Mouse (Mus musculus) kidney, adult 8-10 months (tissue): Measurements from ENCODE around the gene Gabrb3.

Experiments
- DNase-seq, 2 experiments: peaks; one replicate each; pipeline ENCODE4 v3.0.0; 2022

Gene Gabrb3

DNA sequence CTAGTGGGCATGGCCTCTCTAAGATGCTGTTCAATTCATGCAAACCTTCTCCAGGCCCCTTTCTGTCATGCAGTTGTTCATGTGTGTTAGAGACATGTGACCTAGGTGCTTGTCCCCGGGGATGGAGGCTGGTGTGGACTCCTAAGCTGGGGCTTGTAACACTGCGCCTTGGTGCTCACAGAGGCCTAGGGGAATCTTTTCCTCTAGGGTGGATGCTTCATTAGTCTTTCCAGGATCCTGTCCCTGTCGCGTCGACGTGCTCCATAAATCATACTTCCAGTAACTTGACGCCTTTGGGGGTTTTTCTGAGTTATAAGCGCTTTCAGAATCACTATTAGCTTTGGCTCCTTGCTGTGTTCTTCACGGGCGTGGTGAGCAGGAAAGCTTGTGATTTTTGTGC is 113.2 kb downstream of the Gabrb3 start:
- no peak for DNase-seq

DNA sequence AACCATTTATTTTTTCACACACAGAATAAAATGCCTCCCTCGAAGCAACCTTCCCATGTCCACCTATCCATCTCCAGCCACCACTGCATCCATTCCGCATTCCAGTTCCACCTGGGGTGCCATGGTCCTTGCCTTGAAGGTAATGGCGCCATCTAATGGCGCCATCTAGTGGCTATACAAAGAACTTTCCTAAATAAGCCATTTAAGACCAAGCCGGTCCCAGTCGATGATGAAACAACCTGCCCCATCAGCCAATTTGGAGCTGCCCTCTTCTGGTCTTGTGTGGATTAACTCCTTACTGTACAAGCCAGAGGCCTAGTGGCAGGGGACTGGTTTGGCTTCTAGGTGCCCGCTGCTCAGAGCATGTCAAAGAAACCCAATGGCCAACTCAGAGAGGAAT is 119.1 kb downstream of the Gabrb3 start:
- peak in 1 of 2 experiments; percentile 4 for DNase-seq

DNA sequence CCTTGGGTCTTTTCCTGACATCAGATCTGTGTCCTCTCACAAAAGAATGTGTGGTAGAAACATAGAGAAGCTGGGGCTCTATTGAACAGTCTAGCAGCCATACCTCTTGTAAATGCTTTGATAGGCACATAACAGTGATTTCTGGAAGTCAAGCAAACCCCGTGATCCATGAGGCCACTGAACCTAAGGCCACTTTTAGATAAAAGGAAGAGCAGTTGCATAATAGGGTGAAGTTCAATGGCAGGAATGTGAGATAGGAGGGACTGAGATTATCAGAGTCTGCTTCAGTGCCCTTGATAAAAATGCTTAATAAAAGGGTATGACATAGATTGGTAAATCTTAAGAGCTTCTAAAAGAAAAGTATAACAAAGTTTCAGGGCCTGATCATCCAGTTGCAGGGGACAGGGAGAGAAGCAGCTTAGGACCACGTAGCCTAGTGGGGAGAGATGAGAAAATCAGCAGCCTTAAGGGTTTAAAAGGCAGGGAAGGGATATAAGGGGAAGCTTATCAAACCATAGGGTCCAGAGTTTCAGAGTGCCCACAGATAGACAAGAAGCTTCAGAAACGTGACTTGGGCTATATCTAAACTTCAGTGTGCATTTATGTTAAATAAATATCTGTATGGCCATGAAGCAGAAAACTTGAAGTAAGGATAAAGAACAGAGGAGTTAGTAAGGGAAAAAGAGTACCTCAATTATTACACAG is 141.4 kb downstream of the Gabrb3 start:
- no peak for DNase-seq

DNA sequence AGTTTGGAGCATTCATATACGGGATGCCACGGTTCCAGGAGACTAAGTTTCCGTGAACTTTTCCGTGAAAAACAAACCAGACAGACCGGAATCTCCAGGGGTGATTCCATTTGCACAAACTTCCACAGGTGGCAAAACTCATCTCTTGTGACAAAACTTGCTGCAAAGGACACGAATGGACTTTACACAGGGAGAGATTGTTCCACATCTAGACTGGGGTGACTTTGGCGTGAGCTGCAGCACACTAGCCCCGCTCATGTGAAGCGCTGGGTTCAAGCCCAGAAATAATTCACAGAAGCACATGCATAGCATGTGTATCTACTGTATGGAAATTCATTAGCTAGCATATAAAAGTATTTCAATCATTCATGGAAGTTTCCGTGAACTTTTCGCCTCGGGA is 144.9 kb downstream of the Gabrb3 start:
- DNase-seq, result no peak

DNA sequence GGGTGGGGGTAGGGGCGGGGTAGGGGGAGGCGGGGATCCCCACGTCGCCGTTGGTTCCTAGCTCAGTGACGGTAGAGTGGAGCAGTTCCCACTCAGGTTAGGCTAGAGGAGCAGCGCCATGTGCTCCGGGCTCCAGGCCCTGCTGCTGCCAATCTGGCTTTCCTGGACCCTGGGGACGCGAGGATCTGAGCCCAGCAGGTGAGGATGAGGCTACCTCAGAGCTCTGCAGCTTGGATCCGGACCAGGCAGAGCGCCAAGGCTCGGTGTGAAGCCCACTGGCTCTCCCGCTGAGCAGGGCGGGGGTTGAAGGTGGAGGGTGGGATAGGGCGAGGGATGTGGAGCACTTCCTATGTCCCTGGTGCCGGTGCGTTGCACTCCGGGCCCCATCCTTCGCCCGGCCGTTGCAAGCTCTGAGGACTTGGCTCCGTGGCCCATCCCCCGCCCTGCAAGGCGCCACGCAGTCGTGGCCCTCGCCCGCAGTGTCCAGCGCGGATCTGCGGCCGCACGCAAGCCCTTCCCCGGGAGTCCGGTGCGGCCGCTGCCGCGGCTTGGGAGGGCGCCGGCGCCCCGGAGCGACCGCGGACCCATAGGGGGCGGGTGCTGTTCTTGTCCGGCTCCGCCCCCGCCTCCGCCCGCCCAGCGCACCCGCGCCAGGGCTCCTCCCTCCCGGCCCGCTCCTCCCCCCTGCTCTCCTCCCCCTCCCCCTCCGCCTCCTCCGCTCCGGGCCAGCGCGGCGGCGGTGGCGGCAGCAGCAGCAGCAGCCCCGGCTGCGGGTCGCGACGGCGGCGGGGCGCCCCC is 171.2 kb downstream of the Gabrb3 start:
- peak in 1 of 2 experiments; percentile 58 for DNase-seq

DNA sequence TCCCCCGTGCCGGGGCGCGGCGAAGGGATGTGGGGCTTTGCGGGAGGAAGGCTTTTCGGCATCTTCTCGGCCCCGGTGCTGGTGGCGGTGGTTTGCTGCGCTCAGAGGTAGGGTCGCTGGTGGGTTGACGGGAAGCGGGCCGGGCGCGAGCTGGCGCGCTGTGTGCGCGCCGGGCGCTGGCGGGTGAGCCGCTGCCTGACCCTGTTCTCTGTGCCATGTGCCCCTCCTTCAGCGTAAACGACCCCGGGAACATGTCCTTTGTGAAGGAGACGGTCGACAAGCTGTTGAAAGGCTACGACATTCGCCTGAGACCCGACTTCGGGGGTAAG is 171.7 kb downstream of the Gabrb3 start:
- no peak for DNase-seq

DNA sequence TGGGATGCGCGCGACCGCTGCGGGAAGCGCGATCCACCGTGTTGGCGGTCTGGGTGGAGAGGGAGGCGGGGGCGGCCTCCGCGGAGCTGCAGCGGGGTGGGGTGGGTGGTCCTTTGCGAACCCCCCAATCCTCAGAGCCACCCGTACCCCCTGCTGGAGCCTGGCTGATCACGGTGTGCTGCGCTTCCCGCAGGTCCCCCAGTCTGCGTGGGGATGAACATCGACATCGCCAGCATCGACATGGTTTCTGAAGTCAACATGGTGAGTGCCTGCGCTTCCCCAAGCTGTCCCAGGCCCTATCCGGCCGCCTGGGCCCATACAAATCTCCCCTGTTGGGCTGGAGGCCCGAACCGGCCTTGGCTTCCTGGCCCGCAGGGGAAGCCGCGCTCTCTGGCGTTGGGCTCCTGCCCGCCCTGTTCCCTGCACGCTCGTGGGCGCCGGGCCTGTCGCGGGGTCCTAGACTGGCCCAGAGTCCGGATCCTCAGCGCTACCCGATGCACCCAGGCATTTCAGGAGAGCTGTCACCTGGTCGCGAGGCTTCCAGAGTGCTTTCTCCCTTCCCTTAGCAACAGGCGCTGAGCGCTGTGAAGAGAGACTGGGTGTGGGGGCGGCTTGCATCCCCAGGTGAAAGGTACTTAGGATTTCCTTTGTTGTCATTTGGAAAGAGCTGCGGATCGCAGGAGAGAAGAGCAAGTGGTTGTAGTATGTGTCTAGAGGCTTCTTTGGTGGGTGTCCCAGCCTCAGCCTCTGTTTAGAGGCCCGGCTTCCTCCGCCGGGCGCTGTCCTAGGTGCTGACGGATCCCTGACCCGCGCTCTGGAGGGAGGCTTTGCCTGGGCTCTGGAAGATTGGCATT is 172.3 kb downstream of the Gabrb3 start:
- DNase-seq, result peak in 1 of 2 experiments; percentile 56

DNA sequence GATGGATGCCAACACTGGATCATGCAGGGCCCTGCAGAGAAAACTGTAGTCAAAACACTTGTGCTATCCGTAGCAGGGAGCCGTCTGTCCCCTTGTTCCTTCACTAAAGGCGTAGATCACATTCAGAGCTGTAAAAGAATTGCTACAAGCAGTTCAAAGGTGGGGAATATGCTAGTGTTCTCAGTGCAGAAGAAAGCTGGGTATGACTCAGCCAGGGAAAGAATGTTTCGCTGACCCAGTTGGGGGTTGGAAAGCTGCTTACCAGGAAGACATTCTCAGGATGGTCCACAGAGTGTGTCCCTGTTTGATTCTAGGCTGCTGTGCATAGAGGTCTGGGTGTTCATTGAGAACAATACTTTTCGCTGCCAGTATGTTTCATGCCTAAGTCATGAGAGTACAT is 177.8 kb downstream of the Gabrb3 start:
- no peak for DNase-seq

DNA sequence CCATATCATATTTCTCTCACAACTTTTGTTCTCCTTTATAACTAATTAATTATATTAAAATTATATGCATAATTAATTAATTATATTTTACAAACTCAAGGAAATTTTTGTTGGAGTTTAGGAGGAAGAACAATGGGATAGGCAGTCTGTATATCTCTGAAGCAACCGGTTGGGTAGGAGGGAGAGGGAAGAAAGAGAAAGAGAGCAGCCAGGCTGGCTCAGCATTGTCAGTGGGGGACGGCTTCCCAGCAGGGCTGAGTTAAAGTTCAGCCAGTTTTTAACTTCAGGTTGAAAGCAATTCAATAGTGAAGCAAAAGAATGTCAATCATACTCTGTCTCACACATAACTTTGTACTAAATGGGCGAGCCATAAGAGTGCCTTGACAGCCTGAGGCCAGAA is 199.2 kb downstream of the Gabrb3 start:
- DNase-seq, result peak; percentile 4 to 34

DNA sequence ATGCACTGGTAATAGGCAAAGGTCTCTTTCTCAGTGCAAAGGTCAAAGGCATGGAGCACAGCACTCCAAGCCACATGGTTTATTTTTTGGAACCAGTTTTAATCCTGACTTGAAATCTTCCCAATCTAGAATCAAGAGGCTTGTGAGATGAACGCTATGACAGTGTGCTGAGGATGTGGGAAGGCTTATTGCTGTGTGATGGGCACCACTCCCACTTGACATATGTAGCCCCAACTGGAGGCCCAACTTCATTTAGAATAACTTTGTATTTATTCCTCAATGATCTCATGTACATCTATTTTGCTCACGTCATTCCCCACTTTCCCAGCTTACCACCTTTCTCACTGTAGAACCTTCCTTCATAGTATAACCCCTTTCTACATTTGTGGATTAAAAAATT is 200.5 kb downstream of the Gabrb3 start:
- no peak for DNase-seq

DNA sequence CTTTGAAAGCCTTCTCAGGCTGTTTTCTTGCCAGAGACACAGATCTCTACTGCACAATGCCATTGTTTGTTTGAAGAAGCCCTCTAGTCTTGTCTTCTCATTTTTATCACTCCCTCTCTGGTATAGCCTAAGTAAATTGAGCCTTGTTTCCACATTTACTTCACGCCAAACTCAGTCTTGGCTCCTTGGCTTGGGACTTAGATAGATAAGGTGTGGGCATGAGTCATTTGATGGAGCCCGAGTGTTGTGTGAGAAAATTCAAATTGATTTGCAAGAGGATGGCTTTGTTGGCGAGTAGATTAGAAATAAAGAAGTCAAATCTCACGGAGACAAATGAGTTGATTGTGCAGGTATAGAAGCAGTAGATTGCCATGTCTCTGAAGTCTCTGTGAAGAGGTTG is 204.2 kb downstream of the Gabrb3 start:
- no peak for DNase-seq

DNA sequence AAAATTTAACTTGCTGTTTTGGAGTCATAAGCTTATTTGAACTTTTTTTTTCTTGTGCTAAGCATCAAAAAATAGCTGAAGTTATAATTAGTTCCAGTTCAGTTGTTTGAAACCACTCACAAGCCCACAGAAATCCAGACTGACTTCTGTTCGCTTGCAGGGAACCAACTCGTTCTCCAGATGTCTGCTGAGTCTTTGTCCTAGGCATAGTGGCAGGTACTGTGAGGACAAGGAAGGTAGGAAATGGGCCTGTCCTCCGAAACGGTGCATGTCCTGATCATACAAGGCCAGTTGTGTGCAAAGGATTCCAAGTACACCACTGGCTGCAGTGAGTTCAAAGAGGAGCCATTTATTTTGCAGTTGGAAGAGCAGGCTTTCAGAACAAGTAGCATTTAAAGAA is 215.5 kb downstream of the Gabrb3 start:
- DNase-seq, result peak in 1 of 2 experiments; percentile 13

DNA sequence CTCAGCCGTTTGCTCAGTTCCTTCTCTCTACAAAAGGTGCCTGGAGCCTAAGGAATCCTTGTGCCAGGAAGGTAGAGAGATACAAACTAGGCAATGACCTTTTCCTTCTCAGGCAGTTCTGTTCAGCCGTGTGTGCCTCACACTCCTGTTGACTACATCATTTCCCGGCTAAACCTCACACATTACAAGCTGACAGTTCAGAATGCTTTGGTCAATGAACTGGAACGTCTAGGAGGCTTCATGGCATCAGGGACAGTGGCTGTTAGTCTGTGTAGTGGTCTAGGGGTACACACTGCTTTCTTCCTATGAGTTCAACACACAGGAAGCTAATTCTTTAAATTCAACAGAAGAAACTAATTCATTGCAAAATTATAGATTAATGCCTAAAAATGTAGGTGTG is 216.2 kb downstream of the Gabrb3 start:
- peak in 1 of 2 experiments; percentile 3 for DNase-seq

DNA sequence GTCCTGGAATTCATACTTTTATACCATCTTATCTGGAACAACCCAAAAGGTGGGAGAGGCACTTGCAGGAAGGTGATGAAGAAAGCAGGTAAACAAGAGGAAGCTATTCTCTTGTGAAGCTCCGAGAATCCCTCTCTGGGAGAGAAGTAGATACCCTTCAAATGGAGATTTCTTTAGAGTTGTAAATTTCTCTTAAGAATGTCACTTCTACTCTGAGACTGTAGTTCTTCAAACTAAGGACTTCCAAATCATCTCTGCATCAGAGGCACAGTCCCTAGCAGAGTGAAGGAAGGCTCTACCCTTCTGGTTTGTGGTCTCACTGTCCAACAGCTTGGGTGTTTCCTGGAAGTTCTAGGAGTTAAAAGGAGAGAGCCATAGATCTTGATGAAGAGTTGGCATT is 221.3 kb downstream of the Gabrb3 start:
- DNase-seq, result no peak

DNA sequence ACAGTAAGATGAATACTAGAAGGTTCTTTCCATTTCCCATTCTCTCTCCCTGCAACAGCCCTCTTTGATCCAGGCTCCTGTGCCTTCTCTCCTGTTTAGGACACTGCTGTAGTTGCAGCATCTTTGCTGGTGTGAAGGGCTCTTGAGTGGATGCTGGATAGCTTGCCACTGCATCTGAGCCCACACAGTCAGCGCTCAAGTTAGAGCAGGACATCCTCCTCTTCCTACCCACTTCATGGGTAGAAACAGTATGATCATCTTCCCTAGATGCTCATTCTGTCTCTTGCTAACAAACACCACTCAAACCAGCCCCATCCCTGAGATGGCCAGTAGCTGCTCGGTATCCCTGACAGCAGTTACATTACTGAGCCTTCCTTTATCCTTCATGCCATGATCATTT is 227.9 kb downstream of the Gabrb3 start:
- DNase-seq, result no peak

DNA sequence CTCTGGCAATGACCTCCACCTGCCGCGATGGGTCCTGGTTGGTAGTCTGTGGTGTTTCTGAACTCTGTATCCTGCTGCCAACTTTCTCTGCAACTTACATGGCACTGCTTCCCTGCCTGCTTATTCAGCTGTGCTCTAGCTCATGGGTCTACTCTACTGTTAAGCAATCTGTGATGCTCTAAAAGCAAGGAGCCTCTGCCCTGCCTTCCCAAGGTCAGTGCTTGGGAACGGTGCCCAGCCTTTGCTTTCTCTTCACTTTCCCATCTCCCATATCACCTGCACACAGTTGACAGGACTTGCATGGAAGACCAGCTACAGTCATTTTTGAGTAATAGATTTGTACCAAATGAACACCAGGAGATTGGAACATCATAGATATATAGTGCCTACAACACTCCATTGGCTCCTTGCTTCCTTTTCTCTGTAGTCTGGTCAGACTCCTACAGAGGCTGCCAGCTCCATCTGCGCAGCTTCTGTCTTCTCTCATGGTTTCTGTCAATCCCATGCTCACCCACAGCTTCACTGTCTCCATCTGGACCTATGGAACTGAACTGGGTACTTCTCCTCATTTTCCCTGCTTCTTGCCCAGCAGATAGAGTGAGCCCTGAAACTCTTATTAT is 228.8 kb downstream of the Gabrb3 start:
- DNase-seq, result no peak

DNA sequence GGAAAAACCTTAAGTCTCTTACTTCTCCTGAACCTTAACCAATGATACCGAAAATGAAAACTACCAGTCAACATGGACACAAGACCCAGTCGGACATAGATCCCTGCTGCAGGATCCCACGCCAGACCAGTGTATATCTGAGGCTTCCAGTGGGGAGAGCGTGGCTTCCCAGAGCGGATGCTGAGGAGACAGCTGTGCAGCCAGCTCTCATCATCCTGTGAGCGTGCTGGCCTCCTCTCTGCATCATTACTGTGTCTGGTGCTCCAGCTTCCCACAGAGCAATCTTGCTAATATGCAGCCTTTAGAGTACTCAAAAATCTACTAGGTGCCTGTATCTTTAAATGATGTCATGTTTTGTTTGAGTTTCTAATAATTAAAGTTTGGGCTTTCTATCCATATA is 257.9 kb downstream of the Gabrb3 start:
- DNase-seq, result no peak

DNA sequence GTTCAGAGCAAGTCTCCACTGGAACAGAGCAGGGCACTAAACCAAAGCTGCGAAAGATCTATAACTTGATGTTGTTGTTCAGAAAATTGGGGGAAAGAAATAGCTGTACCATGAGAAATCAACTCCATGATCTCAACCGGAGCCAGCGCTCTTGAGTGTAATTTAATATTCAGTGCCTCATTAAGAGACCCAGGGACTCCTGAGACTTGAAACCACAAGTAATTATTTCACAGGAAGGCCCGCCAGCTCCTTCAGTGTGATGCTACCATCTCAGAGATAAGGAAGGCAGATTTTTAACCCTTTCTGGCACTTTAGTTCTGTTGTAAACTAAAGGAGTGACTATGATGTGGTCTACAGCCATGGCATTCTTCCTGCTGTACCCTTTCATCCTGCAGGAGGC is 270.3 kb downstream of the Gabrb3 start:
- DNase-seq, result no peak

DNA sequence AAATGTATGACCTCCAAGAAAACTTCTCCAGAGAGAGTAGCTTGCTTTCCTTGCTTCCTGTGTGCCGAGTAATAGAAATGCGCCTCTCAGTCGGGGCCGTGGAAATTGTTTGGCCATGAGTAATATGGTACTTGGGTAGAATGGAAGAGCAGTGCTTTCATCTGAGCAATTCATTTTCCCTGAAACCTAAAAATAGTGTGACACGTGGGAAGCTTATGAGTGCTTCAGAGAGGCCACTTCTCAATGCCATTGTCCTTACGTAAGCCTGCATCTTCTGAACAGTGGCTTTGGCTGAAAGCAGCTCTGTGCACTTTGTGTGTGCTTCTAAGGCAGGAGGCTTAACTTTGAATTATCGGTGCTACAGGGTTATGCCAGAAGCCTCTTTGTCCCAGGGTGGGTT is 280.9 kb downstream of the Gabrb3 start:
- no peak for DNase-seq

DNA sequence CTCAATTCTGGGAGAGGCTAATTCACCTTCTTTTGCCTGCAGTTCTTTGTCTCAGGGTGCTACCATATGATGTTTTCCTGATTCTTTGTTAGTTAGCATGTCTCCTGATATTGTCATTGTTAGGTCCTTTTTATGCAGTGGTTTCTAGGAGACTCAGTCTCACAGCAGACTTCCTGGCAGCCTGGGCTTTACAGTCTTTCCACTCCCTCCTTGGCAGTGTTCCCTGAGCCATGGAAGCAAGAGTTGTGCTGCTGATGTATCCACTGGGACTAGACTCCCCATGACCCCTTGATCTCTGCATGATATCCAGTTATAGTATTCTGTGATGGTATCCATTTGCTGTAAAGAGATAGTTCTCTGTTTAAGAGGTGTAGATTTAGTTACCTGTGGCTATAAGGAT is 281.6 kb downstream of the Gabrb3 start:
- DNase-seq, result no peak

DNA sequence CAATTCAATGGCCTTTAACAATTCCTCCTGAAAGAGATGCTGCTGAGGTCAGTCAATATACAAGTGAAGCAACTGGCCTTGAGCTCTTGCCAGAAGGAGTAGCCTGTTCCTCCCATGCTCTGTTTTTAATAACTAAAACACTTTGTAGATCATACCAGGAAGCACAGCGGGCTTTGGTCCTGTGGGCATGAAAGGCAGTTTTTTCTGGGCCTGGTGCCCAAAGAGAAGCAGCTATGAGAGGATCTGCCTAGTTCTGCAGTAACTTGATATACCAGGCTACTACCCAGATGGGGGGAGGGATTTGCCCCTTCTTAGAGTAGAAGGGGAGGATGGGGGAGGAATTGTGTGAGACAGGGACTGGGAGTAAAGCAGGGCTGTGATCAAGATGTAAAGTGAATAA is 284.1 kb downstream of the Gabrb3 start:
- DNase-seq, result no peak

DNA sequence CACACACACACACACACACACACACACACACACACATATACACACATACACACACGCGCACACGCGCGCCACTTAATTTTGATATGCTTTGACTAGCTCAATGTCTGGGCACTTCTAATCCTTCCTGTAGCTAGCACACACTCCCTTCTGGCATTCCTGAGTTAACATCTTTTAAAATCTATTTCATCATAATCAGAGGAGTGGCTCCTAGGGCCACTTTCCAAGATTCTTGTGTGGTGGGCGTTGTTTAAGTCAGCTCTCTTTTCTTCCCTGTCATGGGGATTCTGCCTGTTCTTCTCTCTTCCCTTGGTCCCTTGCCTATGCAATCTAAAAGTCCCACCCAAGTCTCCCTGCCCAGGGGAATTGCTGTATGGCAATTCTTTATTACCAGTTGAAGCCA is 286.6 kb downstream of the Gabrb3 start:
- DNase-seq, result no peak
